Mouse (Mus musculus) neural tube, embryonic 11.5 days (tissue): ENCODE measurements around the gene Sgsm2. TPM values are rescaled to one million over a fixed set of nuclear protein-coding genes. Genes with fewer than 3 reads are reported as not detected.
A peak's percentile ranks its signal among the peaks of the same experiment; 100 is the strongest.

Experiments used
- ATAC-seq: fragments of 200-750 bp; cut with Nextera tagmentation; 2 replicates; pipeline ENCODE4 v1.8.0; 2017; ENCODE audit warnings: moderate number of reproducible peaks, mild to moderate bottlenecking, moderate TSS enrichment, moderate library complexity; ENCODE audit not compliant: insufficient read depth, low FRiP score, low TSS enrichment
- DNase-seq: peaks from one replicate; pipeline ENCODE4 v3.0.0-alpha.2; 2015; ENCODE audit warnings: low spot score
- H3K27ac ChIP-seq: fragments of 300-500 bp; sonication (generic); 2 replicates; pipeline ENCODE4 v1.5.1; 2014; ENCODE audit warnings: low read depth, mild to moderate bottlenecking, low read length
- H3K27me3 ChIP-seq: fragments of 300-500 bp; sonication (generic); 2 replicates; pipeline ENCODE4 v1.6.1; 2014; ENCODE audit warnings: mild to moderate bottlenecking, low read length, mixed read lengths; ENCODE audit not compliant: control insufficient read depth, insufficient read depth
- H3K36me3 ChIP-seq: fragments of 300-500 bp; sonication (generic); 2 replicates; pipeline ENCODE4 v1.6.1; 2014; ENCODE audit warnings: mild to moderate bottlenecking, low read length, moderate library complexity, mixed read lengths; ENCODE audit not compliant: control insufficient read depth, insufficient read depth
- H3K4me1 ChIP-seq: fragments of 300-500 bp; sonication (generic); 2 replicates; pipeline ENCODE4 v1.6.1; 2014; ENCODE audit warnings: low read length, mixed read lengths; ENCODE audit not compliant: control insufficient read depth, insufficient read depth
- H3K4me2 ChIP-seq: fragments of 300-500 bp; sonication (generic); 2 replicates; pipeline ENCODE4 v1.6.1; 2014; ENCODE audit warnings: low read depth, mild to moderate bottlenecking, moderate library complexity
- H3K4me3 ChIP-seq: fragments of 300-500 bp; sonication (generic); 2 replicates; pipeline ENCODE4 v1.5.1; 2014; ENCODE audit warnings: low read depth, low read length
- H3K9ac ChIP-seq: fragments of 300-500 bp; sonication (generic); 2 replicates; pipeline ENCODE4 v1.6.1; 2014; ENCODE audit warnings: mild to moderate bottlenecking, low read length
- H3K9me3 ChIP-seq: fragments of 300-500 bp; sonication (generic); 2 replicates; pipeline ENCODE4 v1.6.1; 2016; ENCODE audit warnings: low read length; ENCODE audit not compliant: control insufficient read depth
- WGBS: fragments of 180-500 bp; shearing (Covaris S2); extraction: QIAGEN DNeasy Blood & Tissue Kit; methylation state at CpG from one replicate; pipeline ENCODE4 v1.1.7; 2014; 5-methylcytosine and 5-hydroxymethylcytosine counted together
- polyA plus RNA-seq: library from polyadenylated mRNA; unstranded; fragments of >200 nt; fragmentation: Nextera tagmentation; extraction: Ambion mirVana; gene quantifications from 2 replicates; pipeline ENCODE4 v1.2.1, GENCODE M21; 2014

Gene Sgsm2
- polyA plus RNA-seq, 1 experiment from 2014 or later = 7.9 TPM

GRCm38 (mm10) chr11:74836225-74837055 lies 60.4 kb downstream of the Sgsm2 start:
- DNase-seq (peak; percentile 6), ATAC-seq (no peak)
- Histone ChIP-seq H3K27ac (no peak overlapping the region), H3K9me3 (no peaks in the 10 kb centered on the region), H3K9ac (no peak overlapping the region), H3K4me2 (no peak overlapping the region), H3K4me1 (peaks cover 19% of the 10 kb centered on the region), H3K27me3 (no peaks in the 10 kb centered on the region), H3K4me3 (no peak overlapping the region), H3K36me3 (no peaks in the 10 kb centered on the region)
- 93% methylated on average over 22 of the region's 22 CpGs for WGBS

GRCm38 (mm10) chr11:74835593-74836224 lies 61.2 kb downstream of the Sgsm2 start:
- DNase-seq (no peak), ATAC-seq (no peak)
- H3K4me2 ChIP-seq = no peak overlapping the region
- peaks cover 19% of the 10 kb centered on the region for H3K4me1 ChIP-seq
- no peaks in the 10 kb centered on the region for H3K36me3 ChIP-seq
- no peak overlapping the region for H3K9ac ChIP-seq
- WGBS = 90% methylated on average over 6 of the region's 6 CpGs
- no peak overlapping the region for H3K4me3 ChIP-seq
- no peak overlapping the region for H3K27ac ChIP-seq
- H3K9me3 ChIP-seq = no peaks in the 10 kb centered on the region
- H3K27me3 ChIP-seq = no peaks in the 10 kb centered on the region

- H3K9me3 ChIP-seq = no peaks in the 10 kb centered on the region
- H3K4me3 ChIP-seq = no peak overlapping the region
- ATAC-seq = no peak
- H3K4me2 ChIP-seq = no peak overlapping the region
- peaks cover 19% of the 10 kb centered on the region for H3K4me1 ChIP-seq
- H3K27ac ChIP-seq = no peak overlapping the region
- no peaks in the 10 kb centered on the region for H3K27me3 ChIP-seq
- no peaks in the 10 kb centered on the region for H3K36me3 ChIP-seq
- DNase-seq = peak; percentile 8
- 65% methylated on average over 5 of the region's 5 CpGs for WGBS
- H3K9ac ChIP-seq = no peak overlapping the region; the same call in 1 of the 2 replicates
Observed at GRCm38 (mm10) chr11:74834650-74835277, 62.1 kb downstream of the Sgsm2 start.

- no peak overlapping the region for H3K4me3 ChIP-seq
- WGBS = 89% methylated on average over 1 of the region's 1 CpGs
- H3K27me3 ChIP-seq = no peaks in the 10 kb centered on the region
- H3K27ac ChIP-seq = no peak overlapping the region
- H3K9me3 ChIP-seq = no peaks in the 10 kb centered on the region
- no peak overlapping the region for H3K4me2 ChIP-seq
- H3K4me1 ChIP-seq = peaks cover 21% of the 10 kb centered on the region
- no peak for DNase-seq
- ATAC-seq = no peak
- H3K9ac ChIP-seq = no peak overlapping the region
- H3K36me3 ChIP-seq = no peaks in the 10 kb centered on the region
Observed at GRCm38 (mm10) chr11:74834359-74834638, 62.6 kb downstream of the Sgsm2 start.

- H3K27me3 ChIP-seq = no peaks in the 10 kb centered on the region
- no peak overlapping the region for H3K9ac ChIP-seq
- H3K27ac ChIP-seq = no peak overlapping the region
- DNase-seq (no peak), ATAC-seq (no peak)
- no peak overlapping the region for H3K4me3 ChIP-seq
- no peaks in the 10 kb centered on the region for H3K36me3 ChIP-seq
- peaks cover 21% of the 10 kb centered on the region for H3K4me1 ChIP-seq
- no peaks in the 10 kb centered on the region for H3K9me3 ChIP-seq
- peak overlapping the region; percentile 91; the same call in 1 of the 2 replicates for H3K4me2 ChIP-seq
- WGBS = 82% methylated on average over 8 of the region's 8 CpGs
Observed at GRCm38 (mm10) chr11:74833536-74834358, 63.1 kb downstream of the Sgsm2 start.

- no peaks in the 10 kb centered on the region for H3K27me3 ChIP-seq
- peak overlapping the region; percentile 63 for H3K4me3 ChIP-seq
- peak overlapping the region; percentile 33 for H3K9ac ChIP-seq
- no peak for ATAC-seq
- peak overlapping the region; percentile 89; the same call in 1 of the 2 replicates for H3K27ac ChIP-seq
- WGBS = 1% methylated on average over 26 of the region's 26 CpGs
- peaks cover 20% of the 10 kb centered on the region for H3K4me1 ChIP-seq
- peak overlapping the region; percentile 91 for H3K4me2 ChIP-seq
- DNase-seq = peak; percentile 69
- H3K9me3 ChIP-seq = no peaks in the 10 kb centered on the region
- no peaks in the 10 kb centered on the region for H3K36me3 ChIP-seq
Observed at GRCm38 (mm10) chr11:74832503-74833143, 64.2 kb downstream of the Sgsm2 start.

- H3K9ac ChIP-seq = peak overlapping the region; percentile 67
- H3K9me3 ChIP-seq = no peaks in the 10 kb centered on the region
- ATAC-seq (peak; percentile 74), DNase-seq (peak; percentile 100)
- H3K27me3 ChIP-seq = no peaks in the 10 kb centered on the region
- under 1% methylated on average over 58 of the region's 61 CpGs for WGBS
- H3K4me1 ChIP-seq = peaks cover 15% of the 10 kb centered on the region
- peak overlapping the region; percentile 63 for H3K4me3 ChIP-seq
- H3K4me2 ChIP-seq = peak overlapping the region; percentile 91
- no peaks in the 10 kb centered on the region for H3K36me3 ChIP-seq
- H3K27ac ChIP-seq = peak overlapping the region; percentile 89
Observed at GRCm38 (mm10) chr11:74831606-74832451, 65.0 kb downstream of the Sgsm2 start.
